Mouse (Mus musculus): Measurements from ENCODE around the gene Metap2. TPM values are rescaled to one million over a fixed set of nuclear protein-coding genes. Genes with fewer than 3 reads are reported as not detected.
"Not testable (repeated sequence)": the region's sequence is repeated elsewhere in the genome, so short reads cannot be mapped to it uniquely, and the experiment has no call there.

Metap2 gene
- polyA plus RNA-seq, 1 experiment from 2014 or later, result 126 TPM

DNA sequence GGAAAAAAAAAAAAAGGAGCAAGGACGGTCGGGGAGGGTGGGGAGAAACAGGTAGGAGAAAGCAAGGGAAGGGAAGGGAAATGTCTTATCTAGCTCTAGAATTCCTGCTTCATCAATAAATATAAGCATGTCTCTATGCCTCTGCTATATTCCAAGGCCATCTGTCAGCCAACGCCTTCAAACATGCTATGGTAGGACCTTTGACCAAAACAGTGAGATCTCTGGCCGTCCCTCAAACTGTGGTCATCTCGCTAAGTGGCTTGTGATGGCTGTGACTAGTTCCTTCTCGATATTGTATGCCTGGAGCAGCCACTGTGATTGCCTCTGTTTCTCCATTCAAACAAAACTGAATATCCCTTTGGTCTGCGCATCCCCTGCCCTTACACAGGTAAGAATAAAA lies 84.8 kb downstream of the Metap2 start:
- Histone ChIP-seq H3K9me3 (ENCODE audit: control insufficient read depth, low read length) (no peaks in the 10 kb centered on the region), H3K9ac (ENCODE audit: low read length) (no peak overlapping the region), H3K4me3 (ENCODE audit: low read depth, low read length) (no peak overlapping the region), H3K4me1 (replicated peaks; ENCODE audit: control insufficient read depth, insufficient read depth) (no peaks in the 10 kb centered on the region), H3K27ac (replicated peaks) (no peak overlapping the region), H3K4me2 (replicated peaks; ENCODE audit: low read depth) (no peak overlapping the region), H3K36me3 (ENCODE audit: control insufficient read depth, insufficient read depth, low read length) (no peaks in the 10 kb centered on the region), H3K27me3 (ENCODE audit: control insufficient read depth, insufficient read depth, low read length) (no peaks in the 10 kb centered on the region)
- WGBS, result 82% methylated on average over 7 of the region's 7 CpGs
- no peak for TF ChIP-seq CTCF (IDR thresholded peaks at IDR 0.05; ENCODE audit: low read depth)
- TF ChIP-seq EP300 (optimal IDR thresholded peaks at IDR 0.05), result no peak
- DNase-seq (ENCODE audit: low spot score) (no peak), ATAC-seq (ENCODE audit: low FRiP score, low TSS enrichment) (no peak)

DNA sequence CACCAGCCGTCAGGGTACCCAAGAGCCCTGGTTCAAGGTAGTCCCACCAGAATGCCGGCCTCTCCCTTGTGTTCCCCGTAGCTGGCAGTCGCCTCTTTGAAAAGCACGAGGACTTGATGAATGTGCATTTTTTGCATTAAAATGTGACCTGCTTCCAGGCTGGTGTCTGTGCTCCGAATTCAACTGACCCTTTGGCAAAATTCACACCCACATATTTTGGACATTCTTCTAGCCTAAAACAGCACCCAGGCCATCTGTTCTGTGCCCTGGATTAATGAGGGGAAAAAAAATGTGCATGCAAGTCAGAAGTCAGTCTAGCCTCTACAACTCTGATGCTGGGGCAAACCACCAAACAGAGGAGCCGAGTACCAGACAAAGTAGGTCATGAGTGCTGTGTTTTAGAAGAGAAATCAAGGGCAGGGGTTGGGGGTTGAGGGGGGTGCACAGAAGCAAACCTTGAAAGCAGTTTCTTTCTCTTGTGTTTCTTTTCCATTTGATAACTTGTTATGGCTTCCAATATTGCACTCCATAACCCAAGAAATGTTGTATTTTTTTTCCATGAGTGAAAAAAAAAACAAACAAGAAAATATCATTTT lies 86.2 kb downstream of the Metap2 start:
- no peak for DNase-seq (ENCODE audit: low spot score)
- no peaks in the 10 kb centered on the region for H3K4me1 ChIP-seq (replicated peaks; ENCODE audit: control insufficient read depth, insufficient read depth)
- no peak overlapping the region for H3K9ac ChIP-seq (ENCODE audit: low read length)
- H3K4me3 ChIP-seq (ENCODE audit: low read depth, low read length), result no peak overlapping the region
- H3K9me3 ChIP-seq (ENCODE audit: control insufficient read depth, low read length), result no peaks in the 10 kb centered on the region
- no peak overlapping the region for H3K4me2 ChIP-seq (replicated peaks; ENCODE audit: low read depth)
- no peak for TF ChIP-seq EP300 (optimal IDR thresholded peaks at IDR 0.05)
- no peak for TF ChIP-seq CTCF (IDR thresholded peaks at IDR 0.05; ENCODE audit: low read depth)
- H3K27me3 ChIP-seq (ENCODE audit: control insufficient read depth, insufficient read depth, low read length), result no peaks in the 10 kb centered on the region
- ATAC-seq (ENCODE audit: low FRiP score, low TSS enrichment), result no peak
- 45% methylated on average over 7 of the region's 7 CpGs for WGBS
- no peak overlapping the region for H3K27ac ChIP-seq (replicated peaks)
- H3K36me3 ChIP-seq (ENCODE audit: control insufficient read depth, insufficient read depth, low read length), result no peaks in the 10 kb centered on the region

DNA sequence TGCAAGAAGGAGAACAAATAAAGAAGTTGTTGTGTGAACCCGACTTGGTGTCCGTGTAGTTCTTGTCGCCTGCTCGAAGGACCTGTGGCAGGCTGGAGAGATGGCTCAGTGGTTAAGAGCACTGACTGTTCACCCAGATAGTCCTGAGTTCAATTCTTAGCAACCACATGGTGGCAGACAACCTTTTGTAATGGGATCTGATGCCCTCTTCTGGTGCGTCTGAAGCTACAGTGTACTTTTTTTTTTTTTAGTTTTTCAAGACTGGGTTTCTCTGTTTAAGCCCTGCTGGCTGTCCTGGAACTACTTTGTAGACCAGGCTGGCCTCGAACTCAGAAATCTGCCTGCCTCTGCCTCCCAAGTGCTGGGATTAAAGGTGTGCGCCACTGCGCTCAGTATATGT lies 87.5 kb downstream of the Metap2 start:
- H3K9ac ChIP-seq (ENCODE audit: low read length); H3K27ac ChIP-seq (replicated peaks); H3K4me1 ChIP-seq (replicated peaks; ENCODE audit: control insufficient read depth, insufficient read depth); H3K36me3 ChIP-seq (ENCODE audit: control insufficient read depth, insufficient read depth, low read length); H3K9me3 ChIP-seq (ENCODE audit: control insufficient read depth, low read length); H3K4me2 ChIP-seq (replicated peaks; ENCODE audit: low read depth); ATAC-seq (ENCODE audit: low FRiP score, low TSS enrichment); H3K4me3 ChIP-seq (ENCODE audit: low read depth, low read length); DNase-seq (ENCODE audit: low spot score); H3K27me3 ChIP-seq (ENCODE audit: control insufficient read depth, insufficient read depth, low read length): not testable (repeated sequence)
- WGBS, result 91% methylated on average over 8 of the region's 8 CpGs

Other genes with a start within 250 kb of the Metap2 start
- gene Usp44, start 65.5 kb downstream of the Metap2 start, polyA plus RNA-seq (2015; fragmentation: Nextera tagmentation; extraction: Ambion mirVana), result not detected in 2 replicates
- 13.2 and 14.5 TPM in 2 replicates for gene Vezt, start 138.7 kb upstream of the Metap2 start, polyA plus RNA-seq (2015; fragmentation: Nextera tagmentation; extraction: Ambion mirVana)
- 1.7 and 2.2 TPM in 2 replicates for gene Fgd6, start 138.9 kb upstream of the Metap2 start, polyA plus RNA-seq (2015; fragmentation: Nextera tagmentation; extraction: Ambion mirVana)

All from stomach, postnatal 0 days (tissue).